Mouse (Mus musculus): ENCODE data around the gene Acvr2b. TPM values are rescaled to one million over a fixed set of nuclear protein-coding genes. Genes with fewer than 3 reads are reported as not detected.
A peak's percentile ranks its signal among the peaks of the same experiment; 100 is the strongest.

The Acvr2b gene
- polyA plus RNA-seq (2015; fragmentation: Nextera tagmentation; extraction: Ambion mirVana), result 6.2 and 6.3 TPM in 2 replicates

DNA sequence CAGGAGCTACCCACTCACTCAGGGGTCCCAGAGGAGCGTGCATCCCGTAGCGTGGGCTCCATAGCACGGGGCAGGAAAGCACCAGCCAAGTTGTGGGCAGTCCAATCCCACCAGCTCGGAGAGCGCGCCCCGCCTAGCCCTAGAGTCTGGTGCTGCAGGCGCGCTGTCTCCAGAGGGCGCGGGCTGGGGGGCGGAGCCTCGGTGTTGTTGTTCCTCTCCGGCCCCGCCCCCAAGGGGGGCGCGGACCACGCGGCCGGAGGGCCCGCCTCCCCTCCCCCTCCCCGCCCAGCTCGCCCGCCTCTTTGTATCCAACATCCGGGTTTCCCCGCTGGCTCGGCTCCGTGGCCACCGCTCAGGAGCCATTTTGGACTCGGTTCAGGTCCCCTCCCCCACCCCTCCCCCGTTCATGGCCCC, at the start of gene Acvr2b:
TSS of gene Acvr2b (plus strand) at position 318 of the 414 bp plus-strand sequence.
- WGBS, result 0% methylated on average over 15 of the region's 32 CpGs
- Histone ChIP-seq H3K4me2 (replicated peaks; ENCODE audit: low read depth) (peak within 1 kb of the TSS; percentile 99), H3K4me1 (replicated peaks; ENCODE audit: control insufficient read depth, insufficient read depth) (no peaks in the 10 kb centered on the region), H3K36me3 (ENCODE audit: control insufficient read depth, insufficient read depth, low read length) (no peaks in the 10 kb centered on the region), H3K27me3 (ENCODE audit: control insufficient read depth, insufficient read depth, low read length) (no peaks in the 10 kb centered on the region), H3K27ac (replicated peaks) (peak within 1 kb of the TSS; percentile 99), H3K4me3 (ENCODE audit: low read depth, low read length) (peak within 1 kb of the TSS; percentile 82), H3K9me3 (ENCODE audit: control insufficient read depth, low read length) (no peaks in the 10 kb centered on the region), H3K9ac (ENCODE audit: low read length) (peak within 1 kb of the TSS; percentile 98)
- ATAC-seq (ENCODE audit: low FRiP score, low TSS enrichment), result peak; percentile 96
- DNase-seq (ENCODE audit: low spot score), result peak; percentile 98
- peak; percentile 70 for TF ChIP-seq CTCF (IDR thresholded peaks at IDR 0.05; ENCODE audit: low read depth)
- TF ChIP-seq EP300 (optimal IDR thresholded peaks at IDR 0.05), result no peak

DNA sequence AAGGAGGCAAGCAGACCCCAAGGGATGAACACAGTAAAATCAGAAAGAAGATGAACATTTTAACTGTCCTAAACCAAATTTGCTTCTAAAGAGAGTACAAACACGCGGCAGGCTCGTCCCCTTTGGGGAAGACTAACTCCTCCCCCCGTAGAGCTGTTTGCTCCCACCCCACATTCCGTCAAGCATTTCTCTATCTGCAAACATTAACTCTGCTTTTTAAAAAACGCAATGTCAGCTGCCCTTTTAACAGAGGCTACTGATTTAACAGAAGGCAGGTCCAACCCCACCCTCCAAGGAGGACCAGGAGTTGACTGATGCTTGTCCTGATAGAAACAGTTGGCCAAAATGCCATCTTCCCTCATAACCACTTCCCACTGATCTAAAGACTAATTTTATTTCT, 48.0 kb upstream of the Acvr2b start:
- Histone ChIP-seq H3K4me3 (ENCODE audit: low read depth, low read length) (no peak overlapping the region), H3K4me1 (replicated peaks; ENCODE audit: control insufficient read depth, insufficient read depth) (no peaks in the 10 kb centered on the region), H3K27ac (replicated peaks) (no peak overlapping the region), H3K9me3 (ENCODE audit: control insufficient read depth, low read length) (no peaks in the 10 kb centered on the region), H3K4me2 (replicated peaks; ENCODE audit: low read depth) (no peak overlapping the region), H3K27me3 (ENCODE audit: control insufficient read depth, insufficient read depth, low read length) (no peaks in the 10 kb centered on the region), H3K9ac (ENCODE audit: low read length) (no peak overlapping the region), H3K36me3 (ENCODE audit: control insufficient read depth, insufficient read depth, low read length) (peaks cover 9% of the 10 kb centered on the region; the same call in 1 of the 2 replicates)
- TF ChIP-seq CTCF (IDR thresholded peaks at IDR 0.05; ENCODE audit: low read depth) (no peak), EP300 (optimal IDR thresholded peaks at IDR 0.05) (no peak)
- ATAC-seq (ENCODE audit: low FRiP score, low TSS enrichment), result no peak
- 50% methylated on average over 6 of the region's 6 CpGs for WGBS
- no peak for DNase-seq (ENCODE audit: low spot score)

DNA sequence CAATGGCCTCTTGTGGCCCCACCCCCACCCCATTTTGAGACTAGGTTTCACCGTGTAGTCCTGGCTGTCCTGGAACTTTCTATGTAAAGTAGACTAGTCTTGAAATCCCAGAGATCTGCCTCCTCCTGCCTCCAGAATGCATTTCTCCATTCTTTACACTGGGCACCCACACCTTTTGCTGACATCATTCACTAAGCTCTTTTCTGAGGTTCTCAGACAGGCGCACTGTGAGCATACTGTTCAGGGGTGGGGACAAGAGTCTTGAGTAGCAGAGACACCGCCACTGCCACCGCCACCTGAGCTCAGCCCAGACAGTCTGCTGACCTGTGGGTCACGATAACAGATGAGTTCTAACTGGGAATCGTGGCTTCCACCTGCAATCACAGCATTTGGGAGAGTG, 46.0 kb upstream of the Acvr2b start:
- ATAC-seq (ENCODE audit: low FRiP score, low TSS enrichment) (peak; percentile 35), DNase-seq (ENCODE audit: low spot score) (peak; percentile 40)
- Histone ChIP-seq H3K9me3 (ENCODE audit: control insufficient read depth, low read length) (no peaks in the 10 kb centered on the region), H3K36me3 (ENCODE audit: control insufficient read depth, insufficient read depth, low read length) (peaks cover 5% of the 10 kb centered on the region; the same call in 1 of the 2 replicates), H3K4me1 (replicated peaks; ENCODE audit: control insufficient read depth, insufficient read depth) (no peaks in the 10 kb centered on the region), H3K27me3 (ENCODE audit: control insufficient read depth, insufficient read depth, low read length) (no peaks in the 10 kb centered on the region), H3K9ac (ENCODE audit: low read length) (no peak overlapping the region), H3K4me3 (ENCODE audit: low read depth, low read length) (no peak overlapping the region), H3K4me2 (replicated peaks; ENCODE audit: low read depth) (no peak overlapping the region), H3K27ac (replicated peaks) (no peak overlapping the region)
- 48% methylated on average over 6 of the region's 6 CpGs for WGBS
- TF ChIP-seq CTCF (IDR thresholded peaks at IDR 0.05; ENCODE audit: low read depth) (no peak), EP300 (optimal IDR thresholded peaks at IDR 0.05) (no peak)

DNA sequence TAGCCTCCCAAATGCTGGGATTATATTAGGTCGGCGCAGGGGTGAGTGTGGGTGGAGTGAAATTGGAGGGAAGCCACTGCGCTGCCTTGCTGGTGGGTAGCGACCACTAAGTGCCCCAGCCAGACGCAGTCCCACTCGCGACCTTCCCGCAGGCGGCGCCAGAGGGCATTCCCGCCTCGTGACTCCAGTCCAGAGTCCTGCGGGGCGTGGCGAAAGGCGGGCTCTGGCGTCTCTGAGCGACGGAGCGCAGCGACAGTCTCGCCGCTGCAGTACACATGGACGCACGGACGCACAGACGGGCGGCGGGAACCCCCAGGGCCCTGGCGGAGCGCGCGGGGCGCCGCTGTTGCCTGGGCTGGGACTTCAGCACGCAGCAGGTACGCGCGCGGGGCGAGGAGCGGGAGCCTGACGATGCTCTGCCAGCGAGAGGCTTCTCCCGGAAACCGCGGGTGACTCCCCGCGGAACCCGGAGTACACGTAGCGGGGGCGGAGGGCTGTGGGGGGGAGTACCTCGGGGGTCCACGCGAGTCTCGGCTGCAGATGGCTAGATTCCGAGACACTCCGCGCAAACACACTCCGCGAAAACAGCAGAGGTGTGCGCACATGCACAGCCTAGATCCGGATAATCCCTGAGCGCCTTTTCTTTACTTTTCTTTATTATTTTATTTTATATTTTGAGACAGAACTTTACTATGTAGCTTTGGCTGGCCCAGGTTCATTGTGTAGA, 44.4 kb upstream of the Acvr2b start, which contains the start of gene Xylb:
TSS of gene Xylb (plus strand) at position 51 of the 727 bp plus-strand sequence.
- peak within 1 kb of the TSS; percentile 73 for H3K9ac ChIP-seq (ENCODE audit: low read length)
- H3K4me1 ChIP-seq (replicated peaks; ENCODE audit: control insufficient read depth, insufficient read depth), result no peaks in the 10 kb centered on the region
- no peak within 1 kb of the TSS for H3K27ac ChIP-seq (replicated peaks)
- ATAC-seq (ENCODE audit: low FRiP score, low TSS enrichment) (peak; percentile 90), DNase-seq (ENCODE audit: low spot score) (peak; percentile 96)
- WGBS, result 2% methylated on average over 64 of the region's 65 CpGs
- peak within 1 kb of the TSS; percentile 65 for H3K4me3 ChIP-seq (ENCODE audit: low read depth, low read length)
- H3K27me3 ChIP-seq (ENCODE audit: control insufficient read depth, insufficient read depth, low read length), result no peaks in the 10 kb centered on the region
- no peaks in the 10 kb centered on the region for H3K36me3 ChIP-seq (ENCODE audit: control insufficient read depth, insufficient read depth, low read length)
- no peak for TF ChIP-seq EP300 (optimal IDR thresholded peaks at IDR 0.05)
- TF ChIP-seq CTCF (IDR thresholded peaks at IDR 0.05; ENCODE audit: low read depth), result peak; percentile 92
- H3K9me3 ChIP-seq (ENCODE audit: control insufficient read depth, low read length), result no peaks in the 10 kb centered on the region
- peak within 1 kb of the TSS; percentile 92 for H3K4me2 ChIP-seq (replicated peaks; ENCODE audit: low read depth)

DNA sequence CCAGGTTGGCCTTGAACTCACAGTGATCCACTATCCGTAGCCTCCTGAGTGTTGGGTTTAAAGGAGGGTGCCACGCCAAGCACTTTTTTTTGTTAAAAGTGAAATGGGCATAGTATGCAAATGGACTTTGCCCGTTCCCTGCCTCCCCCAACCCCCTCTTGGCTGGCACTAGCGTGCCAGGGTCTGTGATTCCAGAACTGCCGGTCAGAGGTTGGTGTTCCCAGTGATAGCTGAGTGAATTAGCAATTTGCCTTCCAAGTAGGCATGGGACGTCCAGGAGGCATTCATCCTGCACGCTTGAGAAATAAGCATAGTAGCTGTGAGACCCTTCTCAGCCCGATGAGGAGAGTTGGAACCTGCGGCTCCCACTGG, 43.9 kb upstream of the Acvr2b start:
- H3K9ac ChIP-seq (ENCODE audit: low read length), result no peak overlapping the region
- peak overlapping the region; percentile 92 for H3K4me2 ChIP-seq (replicated peaks; ENCODE audit: low read depth)
- H3K9me3 ChIP-seq (ENCODE audit: control insufficient read depth, low read length), result no peaks in the 10 kb centered on the region
- H3K36me3 ChIP-seq (ENCODE audit: control insufficient read depth, insufficient read depth, low read length), result no peaks in the 10 kb centered on the region
- H3K27ac ChIP-seq (replicated peaks), result no peak overlapping the region
- H3K4me3 ChIP-seq (ENCODE audit: low read depth, low read length), result peak overlapping the region; percentile 65
- H3K4me1 ChIP-seq (replicated peaks; ENCODE audit: control insufficient read depth, insufficient read depth), result no peaks in the 10 kb centered on the region
- no peak for TF ChIP-seq CTCF (IDR thresholded peaks at IDR 0.05; ENCODE audit: low read depth)
- TF ChIP-seq EP300 (optimal IDR thresholded peaks at IDR 0.05), result no peak
- H3K27me3 ChIP-seq (ENCODE audit: control insufficient read depth, insufficient read depth, low read length), result no peaks in the 10 kb centered on the region
- DNase-seq (ENCODE audit: low spot score) (no peak), ATAC-seq (ENCODE audit: low FRiP score, low TSS enrichment) (no peak)
- 39% methylated on average over 9 of the region's 9 CpGs for WGBS

DNA sequence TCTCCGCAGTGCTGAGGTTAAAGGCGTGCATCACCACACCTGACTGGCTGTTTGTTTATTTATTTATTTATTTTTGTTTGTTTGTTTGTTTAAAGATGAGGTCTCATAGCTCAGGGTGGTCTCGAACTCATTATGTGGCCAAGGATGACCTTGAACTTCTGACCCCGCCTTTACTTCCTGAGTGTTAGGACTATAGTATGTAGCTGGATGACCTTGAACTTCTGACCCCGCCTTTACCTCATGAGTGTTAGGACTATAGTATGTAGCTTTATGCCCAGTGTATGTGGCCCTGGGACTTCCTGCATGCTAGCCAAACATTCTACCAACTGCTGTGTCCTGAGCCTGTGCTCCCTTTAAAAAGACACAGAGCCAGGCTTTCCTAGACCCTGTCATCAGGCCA, 40.5 kb upstream of the Acvr2b start:
- Histone ChIP-seq H3K27ac (replicated peaks) (no peak overlapping the region), H3K9me3 (ENCODE audit: control insufficient read depth, low read length) (no peaks in the 10 kb centered on the region)
- 89% methylated on average over 5 of the region's 5 CpGs for WGBS

More for the DNA sequence above, 40.5 kb upstream of the Acvr2b start:
- TF ChIP-seq EP300 (optimal IDR thresholded peaks at IDR 0.05) (no peak), CTCF (IDR thresholded peaks at IDR 0.05; ENCODE audit: low read depth) (no peak)
- H3K4me1 ChIP-seq (replicated peaks; ENCODE audit: control insufficient read depth, insufficient read depth), result no peaks in the 10 kb centered on the region
- no peaks in the 10 kb centered on the region for H3K36me3 ChIP-seq (ENCODE audit: control insufficient read depth, insufficient read depth, low read length)
- no peak for DNase-seq (ENCODE audit: low spot score)
- H3K27me3 ChIP-seq (ENCODE audit: control insufficient read depth, insufficient read depth, low read length), result no peaks in the 10 kb centered on the region
- no peak for ATAC-seq (ENCODE audit: low FRiP score, low TSS enrichment)
- H3K4me3 ChIP-seq (ENCODE audit: low read depth, low read length), result no peak overlapping the region
- H3K9ac ChIP-seq (ENCODE audit: low read length), result no peak overlapping the region
- no peak overlapping the region for H3K4me2 ChIP-seq (replicated peaks; ENCODE audit: low read depth)
